Mouse (Mus musculus) monocyte, adult 59 days (primary cell): ENCODE measurements around the gene Tmbim6. TPM values are rescaled to one million over a fixed set of nuclear protein-coding genes. Genes with fewer than 3 reads are reported as not detected.

Source experiments
- total RNA-seq, 2 experiments: library from RNA; stranded (reverse); gene quantifications; one replicate each; pipeline ENCODE4 v1.2.4; 2023

Gene Tmbim6
- 100 to 1,000 TPM; 530 to 551 TPM for total RNA-seq

DNA sequence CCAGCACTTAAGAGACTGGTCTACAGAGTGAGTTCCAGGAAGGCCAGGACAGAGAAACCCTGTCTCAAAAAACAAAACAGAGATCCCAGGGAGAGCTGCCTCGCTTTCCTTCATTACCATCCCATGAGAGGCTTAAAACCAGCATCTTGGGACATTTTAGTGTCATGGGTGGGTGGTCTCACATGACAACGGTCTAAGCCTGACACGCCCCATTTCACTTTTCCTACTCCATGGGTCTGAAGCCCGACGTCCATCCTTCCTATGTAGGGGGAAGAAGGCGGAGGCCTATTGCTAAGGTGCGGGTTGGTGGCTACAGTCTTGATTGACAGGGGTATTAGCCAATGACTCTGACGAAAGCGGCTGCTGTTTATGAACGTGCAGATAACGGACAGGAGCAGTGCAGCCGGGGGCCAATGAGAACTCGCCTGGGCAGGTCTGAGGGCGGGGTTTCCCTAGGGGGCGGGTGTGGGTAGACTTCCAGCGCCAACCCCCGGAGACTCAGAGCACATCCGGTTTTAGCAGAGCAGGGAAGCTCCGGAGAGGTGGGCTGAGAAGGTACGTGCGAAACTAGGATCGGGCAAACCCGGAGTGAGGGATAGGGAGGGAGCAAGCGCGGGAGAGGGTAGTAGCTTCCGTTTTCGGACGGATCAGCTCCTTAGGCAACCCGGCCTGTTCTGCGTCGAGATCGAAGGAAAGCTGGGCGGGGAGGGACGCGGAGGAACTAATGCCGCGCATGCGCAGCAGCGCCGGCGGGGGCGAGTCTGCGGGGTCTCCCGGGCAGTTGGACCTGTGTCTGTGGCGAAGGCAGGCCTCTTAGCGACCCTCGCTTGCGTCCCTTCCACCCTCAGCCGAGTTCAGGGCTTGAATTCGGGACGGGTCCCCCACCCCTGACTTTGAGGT is at the start of gene Tmbim6:
Tmbim6 (plus strand) TSS at position 397 of the 900 bp plus-strand sequence.

DNA sequence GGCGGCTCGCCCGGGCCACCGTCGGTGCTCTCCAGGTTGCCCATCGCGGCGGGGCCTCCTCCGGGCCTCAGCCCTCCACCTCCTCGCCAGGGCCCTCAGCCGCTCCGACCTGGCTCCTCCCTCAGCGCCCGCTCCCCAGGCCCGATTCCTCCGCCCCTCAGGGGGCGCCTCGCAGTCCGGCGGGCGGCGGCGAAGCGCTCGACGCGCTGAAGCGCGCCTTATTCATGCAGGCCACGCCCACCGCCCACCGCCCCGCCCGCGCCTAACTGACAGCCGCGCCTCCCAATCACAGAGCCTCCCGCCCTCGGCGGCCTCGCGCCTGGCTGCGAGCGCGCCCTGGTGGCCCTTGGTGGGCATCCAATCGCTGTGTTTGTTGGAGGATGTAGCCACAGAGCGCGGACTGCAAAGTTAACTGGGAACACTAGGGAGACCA is 22.4 kb upstream of the Tmbim6 start, which contains the start of gene Fmnl3:
Fmnl3 (minus strand) TSS at position 224 of the 433 bp plus-strand sequence.

DNA sequence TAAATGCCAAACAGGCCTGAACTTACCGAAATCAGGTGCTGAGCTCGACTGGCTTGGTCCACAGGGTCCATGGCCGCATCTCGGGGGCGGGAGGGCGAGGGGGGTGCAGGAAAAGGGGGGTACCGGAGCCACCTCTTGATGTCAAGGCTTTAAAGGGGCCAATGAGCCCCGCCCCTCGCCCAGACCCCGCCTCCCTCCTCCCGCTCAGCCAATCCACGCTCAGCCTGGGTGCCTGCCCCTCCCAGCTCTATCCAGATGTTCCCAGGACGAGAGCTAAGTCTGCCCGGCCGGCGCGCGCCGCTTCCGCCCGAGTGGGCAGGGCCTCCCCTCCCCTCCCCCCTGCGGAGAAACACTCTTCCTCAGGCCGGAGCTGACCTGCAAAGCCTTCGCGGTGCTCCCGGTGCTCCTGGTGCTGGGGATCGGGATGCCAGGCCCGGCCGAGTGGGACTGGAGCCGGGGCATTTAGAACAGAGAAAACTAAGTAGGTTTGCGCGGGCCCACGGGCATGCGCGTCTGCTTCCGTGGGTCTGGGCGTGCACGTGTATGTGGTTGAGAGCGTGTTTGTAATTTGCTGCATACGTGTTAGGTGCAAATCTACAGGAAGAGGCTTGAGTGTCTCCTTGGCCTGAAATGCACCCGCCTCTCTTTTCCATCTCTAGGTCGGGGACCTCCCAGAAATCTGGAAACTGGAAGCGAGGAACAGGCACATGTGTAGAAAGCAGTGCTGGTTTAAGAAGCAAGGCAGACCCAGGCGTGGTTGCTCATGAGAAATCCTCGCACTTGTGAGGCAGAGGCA is 65.1 kb downstream of the Tmbim6 start, which contains the start of gene Nckap5l:
Nckap5l (minus strand) TSS at position 143 of the 796 bp plus-strand sequence.

Other genes with a start within 250 kb of the Tmbim6 start
- not detected for gene Kcnh3, start 168.0 kb upstream of the Tmbim6 start, total RNA-seq
- 10 to 100 TPM; 66.7 to 77.6 TPM for gene Mcrs1, start 140.9 kb upstream of the Tmbim6 start, total RNA-seq
- 1 to 10 TPM; 3.1 to 5.4 TPM for gene Prpf40b, start 97.8 kb upstream of the Tmbim6 start, total RNA-seq
- gene Fam186b, start 97.0 kb upstream of the Tmbim6 start, total RNA-seq: not detected
- gene Fmnl3, start 22.4 kb upstream of the Tmbim6 start, total RNA-seq: 1 to 10 TPM; 9.2 to 10.0 TPM
- 10 to 100 TPM in 1 of 2 experiments, 1 to 10 TPM in 1; 7.6 to 11.4 TPM for gene Nckap5l, start 64.9 kb downstream of the Tmbim6 start, total RNA-seq
- 1 to 10 TPM; 4.7 to 5.0 TPM for gene Bcdin3d, start 81.8 kb downstream of the Tmbim6 start, total RNA-seq
- gene Faim2, start 135.3 kb downstream of the Tmbim6 start, total RNA-seq: not detected
- not detected for gene Aqp2, start 186.2 kb downstream of the Tmbim6 start, total RNA-seq
- gene Aqp5, start 197.9 kb downstream of the Tmbim6 start, total RNA-seq: not detected
- gene Aqp6, start 208.5 kb downstream of the Tmbim6 start, total RNA-seq: not detected